Mouse (Mus musculus): ENCODE results near the gene Il9r.

GRCm38 (mm10) chr11:32151243-32151642 is 48.8 kb downstream of the Il9r start:
- no peak for TF ChIP-seq CTCF (IDR thresholded peaks at IDR 0.05; ENCODE audit: low read depth, low read length)
- TF ChIP-seq POLR2A (IDR thresholded peaks at IDR 0.05; ENCODE audit: extremely low read depth, insufficient read depth, low read length) = no peak
